Mouse (Mus musculus): ENCODE results near the gene 2210011C24Rik.
"Not testable (repeated sequence)": the region's sequence is repeated elsewhere in the genome, so short reads cannot be mapped to it uniquely, and the experiment has no call there.

The 2210011C24Rik gene

DNA sequence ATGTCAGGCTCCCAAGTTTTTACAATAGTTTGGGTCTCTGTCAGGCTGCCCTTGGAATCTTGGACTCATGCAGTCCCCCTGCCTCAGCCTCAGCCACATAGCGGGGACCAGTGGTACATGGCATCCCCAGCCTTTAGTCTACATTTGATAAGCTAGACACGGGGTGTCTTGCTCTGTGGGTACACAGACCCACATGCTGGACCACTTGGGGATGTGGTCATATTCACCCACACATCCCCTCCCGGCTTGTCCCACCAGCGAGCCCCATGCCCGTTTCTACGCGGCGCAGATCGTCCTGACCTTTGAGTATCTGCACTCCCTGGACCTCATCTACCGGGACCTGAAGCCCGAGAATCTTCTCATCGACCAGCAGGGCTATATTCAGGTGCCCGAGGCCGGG is 21.8 kb downstream of the 2210011C24Rik start:
- no peak for DNase-seq

DNA sequence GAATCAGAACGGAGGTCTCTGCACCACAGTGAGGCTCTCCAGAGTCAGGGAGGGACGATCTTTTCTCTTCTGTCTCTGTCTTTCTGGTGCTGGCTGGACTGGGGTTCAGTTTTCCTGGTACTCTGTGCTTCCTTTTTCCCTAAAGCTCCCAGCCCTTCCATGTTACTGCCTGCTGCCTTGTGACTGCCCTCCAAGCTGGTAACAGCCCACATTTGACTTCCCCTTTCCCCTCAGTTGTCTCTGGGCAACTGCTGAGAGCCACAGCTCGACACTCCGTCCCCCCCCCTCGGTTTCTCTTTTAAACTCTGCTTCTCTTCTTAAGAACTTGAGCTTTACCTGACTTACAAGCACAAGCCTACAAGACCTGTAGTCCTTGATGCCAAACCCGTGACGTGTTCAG is 22.7 kb downstream of the 2210011C24Rik start:
- DNase-seq = no peak

DNA sequence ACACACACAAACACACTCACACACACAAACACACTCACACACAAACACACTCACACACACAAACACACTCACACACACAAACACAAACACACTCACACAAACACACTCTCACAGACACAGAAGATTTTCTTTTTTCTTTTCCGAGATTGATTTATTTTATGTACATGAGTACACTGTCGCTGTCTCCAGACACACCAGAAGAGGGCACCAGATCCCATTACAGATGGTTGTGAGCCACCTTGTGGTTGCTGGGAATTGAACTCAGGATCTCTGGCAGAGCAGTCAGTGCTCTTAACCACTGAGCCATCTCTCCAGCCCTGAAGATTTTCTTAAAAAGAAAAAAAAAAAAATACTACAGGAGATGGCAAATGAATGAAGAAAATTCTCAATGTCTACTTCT is 28.7 kb downstream of the 2210011C24Rik start:
- DNase-seq = not testable (repeated sequence)

DNA sequence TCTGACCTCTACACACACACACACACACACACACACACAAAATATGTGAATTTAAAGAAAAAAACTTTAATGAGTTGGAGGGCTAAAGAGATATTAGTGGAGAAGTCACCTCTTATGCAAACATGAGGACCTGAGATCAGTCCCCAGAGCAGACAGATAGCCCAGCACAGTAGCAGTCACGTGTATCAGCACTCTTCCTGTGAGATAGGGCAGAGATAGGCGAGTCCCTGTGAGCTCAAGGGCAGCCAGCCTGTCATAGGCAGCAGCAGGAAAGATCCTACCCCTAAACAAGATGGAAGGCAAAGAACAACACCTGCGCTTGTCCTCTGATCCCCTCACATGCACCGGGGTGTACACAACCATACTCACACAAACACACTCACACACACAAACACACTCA is 29.5 kb downstream of the 2210011C24Rik start:
- DNase-seq = no peak

DNA sequence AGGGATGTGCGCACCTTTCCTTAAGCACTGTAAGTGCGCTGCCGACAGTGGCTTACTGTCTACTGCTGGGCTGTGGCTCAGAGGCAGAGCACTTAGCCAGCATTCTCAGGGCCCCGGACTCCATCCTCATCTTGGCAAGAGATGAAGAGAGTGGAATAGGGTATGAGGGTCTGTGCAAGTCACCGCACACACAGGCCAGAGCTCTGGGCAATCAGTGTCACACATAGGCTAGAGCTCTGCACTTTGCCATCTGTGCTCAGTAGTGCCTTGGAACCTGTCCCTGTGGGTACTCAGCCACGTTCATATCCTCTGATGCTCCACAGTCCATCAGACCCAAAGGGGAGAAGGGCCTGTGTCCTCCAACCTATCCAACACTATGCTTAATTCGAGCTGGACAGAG is 30.4 kb downstream of the 2210011C24Rik start:
- DNase-seq = no peak

DNA sequence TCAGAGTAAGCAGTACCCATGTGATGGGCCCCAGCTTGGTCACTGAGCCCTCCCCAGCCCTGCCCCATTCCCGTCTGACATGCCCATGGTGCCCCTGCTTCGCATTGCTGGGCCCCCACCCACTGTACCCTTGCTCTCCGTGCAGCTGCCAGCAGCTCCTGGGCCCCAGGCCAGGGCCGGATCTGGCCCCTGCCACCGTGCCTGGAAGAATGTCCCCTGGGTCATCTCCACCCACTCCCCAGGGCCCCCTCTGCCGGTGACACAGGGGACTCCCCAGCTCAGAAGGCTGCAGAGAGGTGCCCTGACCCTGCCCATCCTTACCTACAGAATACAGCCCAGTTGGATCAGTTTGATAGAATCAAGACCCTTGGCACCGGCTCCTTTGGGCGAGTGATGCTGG is 31.1 kb downstream of the 2210011C24Rik start:
- DNase-seq = no peak

DNA sequence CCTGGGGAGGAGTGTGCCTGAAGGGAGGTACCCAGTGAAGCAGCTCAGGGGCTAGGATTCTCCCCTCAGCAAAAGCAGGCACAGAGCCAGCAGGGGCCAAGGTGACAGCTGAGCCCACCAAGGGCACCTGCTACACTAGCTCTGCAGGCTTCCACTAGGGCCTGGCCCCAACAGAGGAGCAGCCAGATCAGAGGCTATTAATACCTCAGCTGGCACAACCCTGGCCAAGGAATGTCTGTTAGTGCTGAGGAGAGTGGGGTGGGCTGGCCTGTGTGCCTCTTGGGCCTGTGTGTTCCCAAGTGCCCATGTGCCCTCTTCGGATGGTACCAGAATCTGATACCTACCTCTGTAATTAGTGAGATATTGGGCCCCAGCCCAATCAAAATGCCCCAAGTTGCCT is 31.7 kb downstream of the 2210011C24Rik start:
- no peak for DNase-seq

DNA sequence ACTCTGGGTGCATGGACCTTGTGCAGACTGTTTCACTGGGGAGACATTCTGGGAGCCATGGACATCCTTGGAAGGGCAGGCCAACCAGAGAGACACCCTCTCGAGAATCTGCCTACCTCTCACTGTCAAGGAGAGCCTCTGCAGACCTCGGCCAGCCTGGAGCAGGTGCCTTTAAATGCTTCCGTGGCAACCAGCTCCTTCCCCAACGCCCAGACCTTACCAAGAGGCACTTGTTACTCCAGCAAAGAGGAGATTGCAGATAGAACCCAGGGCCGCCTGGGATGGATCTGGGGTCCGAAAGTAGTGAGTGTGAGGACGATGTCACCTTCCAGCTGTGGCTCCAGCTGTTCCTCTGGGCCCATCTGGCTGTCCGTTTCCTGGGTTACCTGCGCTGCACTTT is 33.8 kb downstream of the 2210011C24Rik start:
- DNase-seq = no peak

DNA sequence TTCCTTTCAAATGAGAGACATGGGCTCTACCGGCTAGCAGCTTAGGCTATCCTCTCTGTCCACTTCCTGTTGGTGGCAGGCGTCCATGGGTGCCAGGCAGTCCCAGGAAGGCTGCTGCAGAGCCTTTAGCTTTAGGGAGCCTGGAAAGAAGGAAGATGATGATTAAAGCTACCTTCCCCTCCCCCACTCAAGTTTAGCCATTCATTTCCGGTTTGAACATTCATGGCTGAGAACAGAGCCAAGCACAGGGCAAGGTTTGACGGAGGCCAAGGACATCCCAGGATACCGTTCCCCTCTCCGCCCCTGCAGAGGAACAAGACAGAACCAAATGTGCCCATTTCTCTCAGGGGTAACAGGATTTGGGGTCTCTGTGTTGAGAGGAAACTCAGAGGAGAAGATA is 34.3 kb downstream of the 2210011C24Rik start:
- DNase-seq = no peak

DNA sequence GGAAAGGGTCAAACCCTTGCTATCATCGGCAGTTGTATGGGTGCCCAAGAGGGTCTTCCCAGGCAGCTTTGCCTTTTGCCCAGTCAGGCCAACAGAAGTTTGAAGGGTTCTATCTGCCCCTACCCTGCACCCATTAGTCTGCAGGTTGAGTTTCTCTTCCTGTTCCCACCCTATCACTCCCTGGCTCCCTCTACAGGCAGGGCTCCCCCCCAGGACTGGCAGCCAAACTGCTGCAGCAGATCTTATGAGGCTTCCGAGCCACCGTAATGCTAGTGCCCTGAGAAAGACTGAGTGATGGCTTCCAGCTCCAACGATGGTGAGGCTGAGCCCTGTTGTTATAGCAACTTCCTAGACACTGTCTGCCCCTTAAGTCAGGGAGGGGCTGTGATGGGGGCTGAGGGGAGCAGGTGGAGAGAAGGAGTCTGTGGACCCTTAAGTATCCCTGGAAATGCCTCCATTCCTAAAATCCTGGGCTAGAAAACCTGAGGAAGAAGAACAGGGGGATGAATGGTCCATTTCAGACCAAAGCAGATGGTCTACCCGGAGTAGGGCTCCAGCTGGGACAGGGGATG is 35.1 kb downstream of the 2210011C24Rik start:
- no peak for DNase-seq

DNA sequence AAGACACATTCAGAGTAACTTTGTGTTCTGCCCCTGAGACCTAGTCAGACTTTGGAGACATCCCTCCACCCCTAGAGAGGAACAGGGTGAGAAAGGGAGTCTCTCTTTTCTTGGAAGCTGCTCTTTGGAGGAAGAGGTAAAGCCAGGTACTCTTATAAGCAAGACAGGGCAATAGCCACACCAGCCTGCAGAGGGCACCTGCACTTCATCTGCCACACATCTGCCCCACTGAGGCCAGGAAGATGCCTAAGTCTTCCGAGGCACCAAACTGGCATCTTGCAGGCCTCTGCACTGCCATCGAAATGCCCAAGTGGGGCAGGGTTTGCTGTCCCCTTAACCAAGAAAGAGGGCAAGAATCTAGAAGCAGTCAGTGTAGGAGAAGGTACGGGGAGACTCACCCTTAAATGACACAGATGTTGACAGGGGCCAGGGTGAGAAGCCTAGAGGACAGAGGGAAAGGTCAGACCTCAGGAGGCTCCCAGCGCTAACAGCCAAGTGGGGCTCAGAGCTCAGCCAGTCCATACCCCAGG is 35.8 kb downstream of the 2210011C24Rik start:
- no peak for DNase-seq

DNA sequence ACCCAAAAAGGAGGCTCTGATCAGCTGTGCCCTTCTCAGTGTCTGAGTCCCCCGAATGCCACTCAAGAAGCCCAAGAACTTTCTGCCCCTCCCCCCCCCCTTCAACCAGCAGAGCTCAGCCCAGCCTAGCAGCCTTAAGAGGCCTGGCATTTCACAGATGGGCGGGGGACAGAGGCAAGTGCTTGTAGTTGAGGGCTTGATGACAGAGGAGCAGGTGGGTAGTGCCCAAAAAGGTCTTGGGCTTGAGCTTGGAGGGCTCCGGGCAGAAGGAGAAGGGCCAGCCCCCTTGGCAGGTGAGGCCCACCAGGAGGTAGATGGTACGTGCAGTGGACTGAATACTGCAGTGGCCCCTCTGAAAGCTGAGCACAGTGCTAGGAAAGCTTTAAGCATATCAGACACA is 37.5 kb downstream of the 2210011C24Rik start:
- DNase-seq = no peak

DNA sequence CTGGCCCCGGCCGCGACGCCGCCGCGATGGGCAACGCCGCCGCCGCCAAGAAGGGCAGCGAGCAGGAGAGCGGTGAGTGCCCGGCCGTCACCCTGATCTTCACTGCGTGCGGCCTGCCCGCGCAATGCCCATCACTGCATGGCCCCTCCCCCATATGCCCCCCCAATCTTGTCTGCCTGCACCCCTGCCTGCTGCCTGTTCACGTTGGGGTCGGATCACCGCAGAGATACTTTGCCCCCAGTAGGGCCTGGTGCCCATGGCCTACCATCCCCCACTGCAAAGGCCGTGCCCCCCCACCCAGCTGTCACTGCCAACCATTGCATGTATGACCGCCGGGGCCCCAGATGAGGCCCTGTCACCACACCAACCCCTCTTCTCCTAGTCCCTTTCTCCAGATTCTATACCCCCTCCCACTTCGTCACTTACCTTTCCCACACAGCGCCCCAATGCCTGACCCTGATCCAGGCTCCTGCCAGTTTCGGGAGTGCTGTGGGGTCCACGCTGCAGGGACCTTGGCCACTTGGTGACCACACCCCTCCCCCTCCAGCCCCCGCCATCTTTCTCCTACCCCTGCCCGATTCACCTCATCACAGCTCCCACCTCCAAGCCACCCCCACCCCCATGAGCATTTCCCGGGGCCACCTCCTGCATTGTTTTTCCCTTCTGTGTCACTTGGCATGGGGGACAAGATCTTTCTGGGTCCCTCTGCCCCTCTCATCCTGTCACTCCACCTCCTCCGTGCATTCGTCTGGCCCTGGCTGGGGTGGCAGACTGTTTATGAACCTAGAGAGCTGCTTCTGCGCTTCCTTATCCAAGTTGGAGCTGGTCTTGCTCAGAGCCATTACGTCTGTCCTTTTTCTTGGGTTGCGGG is 38.6 kb downstream of the 2210011C24Rik start:
- DNase-seq = no peak

DNA sequence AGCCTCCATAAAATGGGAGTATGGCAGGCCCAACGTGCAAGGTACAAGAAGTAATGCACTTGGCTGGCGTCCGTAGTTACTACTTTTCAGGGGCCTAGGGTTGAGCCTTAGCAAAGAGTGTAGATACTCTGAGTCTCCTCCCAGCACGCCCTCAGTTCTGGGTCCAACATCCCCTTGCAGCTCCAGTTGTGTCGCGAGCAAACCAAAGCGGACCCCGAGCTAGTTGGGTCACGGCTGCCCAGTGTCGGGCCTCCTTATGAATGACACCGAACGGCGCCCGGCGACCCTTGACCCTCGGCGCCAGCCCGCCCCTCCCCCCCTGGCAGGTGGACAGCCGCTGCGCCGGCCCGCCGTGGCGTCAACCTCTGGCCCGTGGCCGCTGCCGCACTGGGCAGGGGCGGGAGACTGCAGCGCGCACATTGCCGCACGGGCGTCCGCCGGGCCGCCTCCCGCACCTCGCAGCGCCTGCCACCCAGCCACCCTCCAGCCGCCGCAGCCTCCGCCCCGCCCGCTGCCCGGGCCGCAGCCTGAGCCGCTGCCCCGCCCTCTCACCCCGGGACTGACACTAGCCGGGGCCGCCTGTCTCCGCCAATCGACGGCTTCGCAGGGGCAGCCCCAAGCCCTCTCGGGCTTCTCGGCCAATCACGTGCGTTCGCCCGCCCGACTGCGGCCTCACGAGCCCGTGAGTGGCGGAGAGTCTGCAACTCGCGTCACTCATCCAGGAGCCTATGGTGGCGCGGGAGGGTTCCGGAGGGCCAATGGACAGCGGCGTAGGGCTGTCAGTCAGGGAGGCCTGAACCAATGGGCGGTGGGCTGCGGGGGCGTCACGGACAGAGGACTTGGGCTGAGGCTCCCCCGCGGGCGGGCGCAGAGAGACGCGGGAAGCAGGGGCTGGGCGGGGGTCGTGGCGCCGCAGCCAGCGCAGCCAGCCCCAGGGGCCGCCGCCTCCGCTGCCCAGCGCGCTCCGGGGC is 39.5 kb downstream of the 2210011C24Rik start, which contains the start of gene Prkaca:
Gene Prkaca, plus strand, starts transcription at position 844 of the 971 bp plus-strand sequence.
- peak; percentile 98 for DNase-seq

DNA sequence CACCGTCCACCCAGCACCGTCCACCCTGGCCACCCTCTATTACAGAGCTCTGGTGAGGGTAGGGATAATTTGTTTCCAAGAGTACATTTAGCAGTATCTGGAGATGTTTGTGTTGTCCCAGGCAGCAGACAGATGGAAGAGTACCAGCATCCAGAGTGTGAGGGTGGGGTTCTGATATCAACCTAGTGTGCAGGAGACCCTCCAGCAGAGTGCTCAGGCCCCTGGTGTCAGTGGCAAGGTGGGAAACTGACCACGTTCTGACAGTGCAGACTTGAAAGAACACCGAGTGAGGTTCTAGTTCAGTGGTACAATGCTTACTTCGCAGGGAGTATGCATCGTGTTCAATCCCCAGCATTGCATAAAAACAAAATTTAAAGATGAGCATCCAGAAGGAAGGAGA is 40.3 kb downstream of the 2210011C24Rik start:
- DNase-seq = no peak

DNA sequence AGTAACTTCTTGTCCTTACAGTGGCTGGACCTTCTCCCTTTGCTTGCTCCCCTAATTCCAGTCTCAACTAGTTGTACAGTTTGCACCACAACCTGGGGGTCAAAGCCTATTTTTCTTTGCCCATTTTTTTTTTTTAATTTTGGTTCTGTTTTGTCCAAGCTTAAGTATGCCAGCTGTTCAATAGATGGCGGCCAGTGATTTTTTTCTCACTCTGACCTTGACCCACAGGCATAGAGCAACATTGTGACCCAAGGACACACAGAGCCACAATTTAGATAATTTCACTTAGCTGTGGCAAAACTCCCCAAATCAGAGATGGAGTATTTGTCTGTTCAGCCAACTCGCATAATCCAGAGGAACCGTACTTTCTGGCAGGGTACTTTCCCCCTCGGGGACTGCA is 40.9 kb downstream of the 2210011C24Rik start:
- DNase-seq = no peak

DNA sequence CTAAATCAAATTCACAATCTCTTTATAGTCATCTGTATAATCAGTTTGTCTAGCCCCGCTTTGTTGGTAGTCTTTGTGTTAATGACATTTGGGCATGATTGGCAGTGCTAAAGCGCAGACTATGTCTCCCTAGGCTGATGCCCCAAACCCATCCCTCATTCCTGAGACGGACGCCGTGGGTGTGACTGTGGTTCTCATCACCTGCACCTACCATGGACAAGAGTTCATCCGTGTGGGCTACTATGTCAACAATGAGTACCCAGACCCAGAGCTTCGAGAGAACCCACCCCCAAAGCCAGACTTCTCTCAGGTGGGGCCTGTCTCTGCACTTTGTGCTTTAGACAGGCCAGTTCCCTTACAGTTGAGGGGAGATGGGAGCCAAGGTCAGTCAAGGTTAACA is 44.3 kb downstream of the 2210011C24Rik start:
- no peak for DNase-seq

DNA sequence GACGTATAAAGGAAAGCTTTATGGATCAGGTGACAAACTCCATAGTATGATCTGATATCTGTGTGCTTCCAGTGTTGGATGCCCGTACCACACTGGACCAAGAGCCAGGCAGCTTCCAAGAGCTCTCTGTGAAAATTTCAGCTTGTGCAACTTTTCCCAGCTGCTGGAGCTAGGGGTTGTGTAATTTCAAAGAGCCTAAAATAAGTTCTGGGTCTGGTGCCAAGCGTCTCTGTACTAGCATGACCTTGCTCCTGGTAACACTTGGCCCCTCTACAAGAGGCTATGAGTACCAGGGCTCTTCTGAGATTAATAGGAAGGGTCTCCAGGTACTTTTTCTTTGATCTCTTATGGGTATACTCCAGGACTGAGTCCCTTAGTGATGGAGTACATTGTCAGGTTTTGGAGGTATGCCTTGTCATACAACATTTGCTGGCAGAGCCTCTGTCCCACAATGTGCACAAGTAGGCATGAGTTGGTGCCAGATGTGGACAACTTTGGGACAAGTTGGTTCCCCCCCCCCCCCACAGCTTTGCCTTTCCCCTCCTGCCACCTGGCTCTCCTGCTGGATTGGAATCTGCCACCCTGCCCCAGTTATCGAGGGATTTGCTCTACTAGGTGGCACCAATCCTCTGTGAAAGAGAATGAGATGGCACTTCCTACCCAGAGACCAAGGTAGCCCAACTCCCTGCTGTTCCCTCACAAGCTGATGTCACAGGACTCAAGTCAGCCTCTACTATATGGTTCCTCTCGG is 47.8 kb downstream of the 2210011C24Rik start:
- no peak for DNase-seq
